Mouse (Mus musculus) kidney, postnatal 0 days (tissue): ENCODE results near the gene Erlin1. TPM values are rescaled to one million over a fixed set of nuclear protein-coding genes. Genes with fewer than 3 reads are reported as not detected.

Experiments used
- ATAC-seq: fragments of 200-750 bp; cut with Nextera tagmentation; replicated peaks from 2 replicates; pipeline ENCODE4 v1.8.0; 2017; ENCODE audit warnings: low read depth, moderate number of reproducible peaks, moderate TSS enrichment, moderate library complexity; ENCODE audit not compliant: low FRiP score
- DNase-seq: peaks from one replicate; pipeline ENCODE4 v3.0.0-alpha.2; 2016; ENCODE audit warnings: low spot score
- H3K27ac ChIP-seq: fragments of 300-500 bp; sonication (generic); 2 replicates; pipeline ENCODE4 v1.5.1; 2014; ENCODE audit warnings: mild to moderate bottlenecking
- H3K27me3 ChIP-seq: fragments of 300-500 bp; sonication (generic); 2 replicates; pipeline ENCODE4 v1.6.1; 2014; ENCODE audit warnings: low read length, mixed read lengths; ENCODE audit not compliant: insufficient read depth
- H3K36me3 ChIP-seq: fragments of 300-500 bp; sonication (generic); 2 replicates; pipeline ENCODE4 v1.6.1; 2014; ENCODE audit warnings: low read length, mixed read lengths; ENCODE audit not compliant: insufficient read depth
- H3K4me1 ChIP-seq: fragments of 300-500 bp; sonication (generic); replicated peaks from 2 replicates; pipeline ENCODE4 v1.6.1; 2014; ENCODE audit warnings: antibody characterized with exemption, low read length, mixed read lengths; ENCODE audit not compliant: insufficient read depth
- H3K4me2 ChIP-seq: fragments of 300-500 bp; sonication (generic); 2 replicates; pipeline ENCODE4 v1.6.1; 2014; ENCODE audit warnings: mild to moderate bottlenecking, low read length, moderate library complexity, mixed read lengths
- H3K4me3 ChIP-seq: fragments of 300-500 bp; sonication (generic); replicated peaks from 2 replicates; pipeline ENCODE4 v1.5.1; 2014; ENCODE audit warnings: low read depth, low read length
- H3K9ac ChIP-seq: fragments of 300-500 bp; sonication (generic); 2 replicates; pipeline ENCODE4 v1.6.1; 2014; ENCODE audit warnings: low read depth, low read length
- H3K9me3 ChIP-seq: fragments of 300-500 bp; sonication (generic); replicated peaks from 2 replicates; pipeline ENCODE4 v1.6.1; 2016; ENCODE audit warnings: low read length, inconsistent platforms, mixed read lengths
- CTCF ChIP-seq: IDR thresholded peaks from 2 replicates; pipeline ENCODE4 v1.5.1; 2016; ENCODE audit warnings: antibody characterized with exemption, low read depth, mild to moderate bottlenecking, moderate library complexity
- WGBS: fragments of 180-500 bp; shearing (Covaris S2); extraction: QIAGEN DNeasy Blood & Tissue Kit; methylation state at CpG from one replicate; pipeline ENCODE4 v1.1.7; 2014; 5-methylcytosine and 5-hydroxymethylcytosine counted together
- polyA plus RNA-seq: library from polyadenylated mRNA; unstranded; fragments of >200 nt; fragmentation: Nextera tagmentation; extraction: Ambion mirVana; gene quantifications from 2 replicates; pipeline ENCODE4 v1.2.1, GENCODE M21; 2015

Erlin1 gene
- polyA plus RNA-seq, 1 experiment from 2014 or later, result 44.4 TPM

GRCm38 (mm10) chr19:44049282-44049681, 20.3 kb downstream of the Erlin1 start:
- TF ChIP-seq CTCF, result no peak
- H3K27me3 ChIP-seq, result no peaks in the 10 kb centered on the region
- no peak overlapping the region for H3K27ac ChIP-seq
- no peaks in the 10 kb centered on the region for H3K4me1 ChIP-seq
- H3K9me3 ChIP-seq, result no peaks in the 10 kb centered on the region
- no peak overlapping the region for H3K4me3 ChIP-seq
- DNase-seq (no peak), ATAC-seq (no peak)
- no peak overlapping the region for H3K4me2 ChIP-seq
- no peak overlapping the region for H3K9ac ChIP-seq
- 58% methylated on average over 3 of the region's 3 CpGs for WGBS
- peaks cover 17% of the 10 kb centered on the region; the same call in 1 of the 2 replicates for H3K36me3 ChIP-seq

DNA sequence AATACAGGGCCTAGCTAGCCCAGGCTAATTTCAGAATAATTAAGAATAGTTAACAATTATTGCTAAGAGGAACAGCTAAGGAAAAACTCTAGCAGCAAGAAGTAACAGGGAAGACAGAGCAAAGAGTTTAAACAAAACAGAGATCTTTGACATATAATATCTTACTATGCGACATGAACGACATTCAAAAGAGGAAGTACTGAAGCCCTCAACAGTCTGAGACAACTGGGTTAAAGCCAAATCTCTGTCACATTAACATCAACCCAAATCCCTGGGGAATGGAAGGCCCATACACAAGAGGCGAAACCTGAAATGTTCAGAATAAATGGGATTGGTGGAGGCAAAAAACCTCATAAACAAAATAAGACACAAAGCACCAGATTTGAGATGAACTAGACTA, 23.7 kb downstream of the Erlin1 start:
- no peak for ATAC-seq
- TF ChIP-seq CTCF, result no peak
- Histone ChIP-seq H3K27ac (no peak overlapping the region), H3K9ac (no peak overlapping the region), H3K36me3 (peaks cover 15% of the 10 kb centered on the region; the same call in 1 of the 2 replicates), H3K4me1 (no peaks in the 10 kb centered on the region), H3K9me3 (no peaks in the 10 kb centered on the region), H3K27me3 (no peaks in the 10 kb centered on the region), H3K4me2 (no peak overlapping the region), H3K4me3 (no peak overlapping the region)
- DNase-seq, result no peak
- 76% methylated on average over 3 of the region's 3 CpGs for WGBS

DNA sequence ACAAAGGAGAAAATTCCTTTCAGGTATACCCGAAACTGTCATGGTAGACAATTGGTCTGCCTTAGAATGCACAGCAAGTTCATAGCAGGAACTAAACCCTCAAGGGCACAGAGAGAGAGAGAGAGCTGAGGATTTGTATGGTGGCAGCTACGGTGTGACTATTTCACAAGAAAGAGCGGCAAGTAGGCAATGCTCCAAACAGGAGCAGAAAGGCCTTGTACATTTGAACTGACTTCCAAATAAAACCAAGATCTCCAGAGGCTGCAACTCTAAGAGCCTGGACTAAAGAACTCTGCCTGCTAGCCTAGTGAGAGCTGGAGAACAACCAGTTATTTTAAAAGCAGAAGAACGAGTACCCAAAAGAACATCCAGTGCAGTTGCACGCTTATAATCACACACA, 27.5 kb downstream of the Erlin1 start:
- H3K36me3 ChIP-seq, result peaks cover 21% of the 10 kb centered on the region; the same call in 1 of the 2 replicates

DNA sequence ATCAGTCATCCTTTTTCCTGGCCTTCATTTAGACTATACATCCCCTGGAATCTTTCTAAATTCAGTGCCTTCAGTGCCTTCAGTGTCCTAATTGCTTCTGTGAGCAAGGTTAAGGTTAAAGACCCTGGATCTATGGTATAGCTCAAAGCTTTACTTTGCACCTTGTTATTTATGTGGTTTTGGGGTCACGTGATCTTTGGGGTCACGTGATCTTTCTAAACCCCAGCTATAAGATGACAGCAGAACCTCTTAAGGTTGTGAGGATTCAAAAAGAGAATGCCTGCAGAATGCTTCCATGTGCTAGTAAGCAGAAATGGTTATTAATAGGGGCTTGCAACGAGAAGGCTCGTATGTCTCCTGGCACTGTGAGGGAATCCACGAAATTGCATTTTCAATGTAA, 36.2 kb downstream of the Erlin1 start:
- Histone ChIP-seq H3K9ac (no peak overlapping the region), H3K27ac (no peak overlapping the region), H3K4me1 (no peaks in the 10 kb centered on the region), H3K4me3 (no peak overlapping the region), H3K4me2 (no peak overlapping the region), H3K27me3 (no peaks in the 10 kb centered on the region), H3K36me3 (peaks cover 16% of the 10 kb centered on the region; the same call in 1 of the 2 replicates), H3K9me3 (no peaks in the 10 kb centered on the region)
- DNase-seq (no peak), ATAC-seq (no peak)
- 88% methylated on average over 5 of the region's 5 CpGs for WGBS
- no peak for TF ChIP-seq CTCF

More for the DNA sequence above, 27.5 kb downstream of the Erlin1 start:
- no peaks in the 10 kb centered on the region for H3K4me1 ChIP-seq
- H3K9ac ChIP-seq, result no peak overlapping the region
- no peaks in the 10 kb centered on the region for H3K27me3 ChIP-seq
- WGBS, result 89% methylated on average over 5 of the region's 5 CpGs
- DNase-seq, result no peak
- H3K9me3 ChIP-seq, result no peaks in the 10 kb centered on the region
- H3K4me3 ChIP-seq, result no peak overlapping the region
- ATAC-seq, result no peak
- no peak overlapping the region for H3K27ac ChIP-seq
- H3K4me2 ChIP-seq, result no peak overlapping the region
- TF ChIP-seq CTCF, result no peak

DNA sequence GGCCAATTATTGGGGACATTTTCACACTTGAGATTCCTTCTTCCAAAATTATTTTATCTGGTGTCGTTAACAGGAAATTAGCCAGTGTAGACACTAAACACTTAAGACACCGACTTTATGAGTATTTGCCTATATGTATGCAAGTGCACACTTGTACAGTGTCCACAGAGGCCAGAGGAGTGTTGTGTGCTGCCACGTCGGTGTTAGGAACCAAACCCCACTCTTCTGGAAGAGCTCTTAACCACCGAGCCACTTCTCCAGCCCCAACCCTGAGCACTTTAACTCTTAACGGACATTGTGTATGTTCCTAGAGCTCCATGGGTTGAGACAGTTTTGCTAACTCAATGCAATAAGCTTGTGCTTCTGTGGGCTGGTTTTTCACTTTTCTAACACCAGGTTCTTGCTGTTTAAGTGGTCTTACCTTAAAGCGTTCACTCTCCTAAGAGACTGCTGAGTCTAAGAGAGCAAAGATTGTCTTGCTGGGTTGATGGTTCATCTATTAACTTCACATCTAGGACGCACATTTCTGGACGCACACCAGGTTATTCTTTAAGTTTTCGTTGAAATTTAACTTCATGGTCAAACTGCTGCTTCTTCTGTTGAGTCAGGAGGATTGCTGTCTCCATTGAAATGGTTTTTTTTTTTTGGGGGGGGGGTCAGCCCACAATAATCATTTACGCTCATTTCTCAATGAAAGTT, 37.4 kb downstream of the Erlin1 start:
- peak; percentile 71 for ATAC-seq

DNA sequence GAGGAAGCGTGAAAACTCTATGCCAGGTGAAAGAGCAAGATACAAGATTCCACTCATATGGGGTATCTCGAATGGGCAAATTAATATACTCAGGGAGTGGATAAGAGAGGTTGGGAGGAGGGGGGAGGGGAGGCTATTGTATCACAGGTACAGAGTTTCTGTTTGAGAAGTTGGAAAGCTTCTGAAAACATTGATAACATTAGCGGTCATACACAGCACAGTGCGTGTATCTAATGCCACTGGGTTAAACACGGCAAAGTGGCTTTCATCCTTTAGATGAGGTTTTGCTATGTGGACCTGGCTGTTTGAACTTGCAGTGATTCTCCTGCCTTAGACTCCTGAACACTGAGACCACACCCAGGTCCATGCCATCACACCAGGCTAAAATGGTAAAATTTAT, 39.6 kb downstream of the Erlin1 start:
- WGBS, result 95% methylated on average over 5 of the region's 5 CpGs
- Histone ChIP-seq H3K4me2 (no peak overlapping the region), H3K4me1 (no peaks in the 10 kb centered on the region), H3K9me3 (no peaks in the 10 kb centered on the region), H3K27me3 (no peaks in the 10 kb centered on the region), H3K36me3 (no peaks in the 10 kb centered on the region), H3K4me3 (no peak overlapping the region), H3K27ac (no peak overlapping the region), H3K9ac (no peak overlapping the region)
- no peak for TF ChIP-seq CTCF
- DNase-seq (no peak), ATAC-seq (no peak)

More for the DNA sequence above, 37.4 kb downstream of the Erlin1 start:
- Histone ChIP-seq H3K9ac (no peak overlapping the region), H3K9me3 (no peaks in the 10 kb centered on the region), H3K36me3 (peaks cover 14% of the 10 kb centered on the region; the same call in 1 of the 2 replicates), H3K4me1 (no peaks in the 10 kb centered on the region), H3K27me3 (no peaks in the 10 kb centered on the region), H3K27ac (peak overlapping the region; percentile 72), H3K4me2 (no peak overlapping the region), H3K4me3 (no peak overlapping the region)
- DNase-seq, result peak; percentile 29
- 72% methylated on average over 11 of the region's 11 CpGs for WGBS
- TF ChIP-seq CTCF, result no peak
